Mouse (Mus musculus): ENCODE results near the gene C1s1.
"Not testable (repeated sequence)": the region's sequence is repeated elsewhere in the genome, so short reads cannot be mapped to it uniquely, and the experiment has no call there.

Gene C1s1

DNA sequence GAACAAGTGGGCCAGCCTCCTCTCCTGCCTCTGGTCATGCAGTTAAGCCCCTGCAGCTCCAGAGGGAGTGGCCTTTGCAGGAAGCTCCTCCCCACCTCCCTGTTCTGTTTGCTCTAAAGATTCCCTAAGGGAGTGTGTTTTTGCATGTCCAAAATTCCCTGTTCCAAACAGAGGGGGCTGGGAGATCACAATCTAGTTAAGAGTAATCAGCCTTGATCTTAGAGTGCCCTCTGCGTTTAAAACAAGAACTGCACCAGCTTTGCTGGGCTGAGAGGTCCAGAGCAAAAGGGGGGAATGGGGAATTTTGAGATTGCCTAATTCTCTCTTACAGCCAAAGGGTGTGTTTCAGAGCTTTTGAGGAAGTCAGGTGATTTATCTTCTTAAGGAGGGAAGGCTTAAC, at the start of gene C1s1:
Gene C1s1, minus strand, starts transcription at position 76 of the 400 bp plus-strand sequence.
- in situ Hi-C loops (cut with MboI; ENCODE audit: unreplicated experiment in 2 of 2), result not testable (repeated sequence)

GRCm38 (mm10) chr6:124588771-124589170, 46.6 kb upstream of the C1s1 start:
- in situ Hi-C loops (cut with MboI; ENCODE audit: unreplicated experiment in 2 of 2), result no loop called here

DNA sequence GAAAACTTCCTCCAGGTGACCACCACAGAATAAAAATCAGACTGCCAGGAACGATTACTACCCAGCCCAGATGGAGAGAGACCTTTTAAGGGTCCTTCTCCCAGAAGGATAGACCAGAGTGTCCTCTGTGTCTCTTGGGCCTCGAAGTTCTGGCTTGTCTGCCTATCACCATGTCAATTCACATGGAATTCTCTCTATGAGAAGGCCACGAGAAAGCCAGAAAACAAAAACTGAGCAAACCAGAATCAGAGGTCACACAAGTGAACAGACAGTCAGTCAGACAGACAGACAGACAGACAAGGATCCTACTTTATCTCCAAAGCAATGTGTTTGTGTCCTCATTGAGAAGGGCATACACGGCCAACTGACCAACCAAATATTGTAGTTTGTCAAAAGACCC, 44.1 kb upstream of the C1s1 start:
- in situ Hi-C loops (cut with MboI; ENCODE audit: unreplicated experiment in 2 of 2), result no loop called here

GRCm38 (mm10) chr6:124585761-124586160, 43.6 kb upstream of the C1s1 start:
- in situ Hi-C loops (cut with MboI; ENCODE audit: unreplicated experiment in 2 of 2), result no loop called here

DNA sequence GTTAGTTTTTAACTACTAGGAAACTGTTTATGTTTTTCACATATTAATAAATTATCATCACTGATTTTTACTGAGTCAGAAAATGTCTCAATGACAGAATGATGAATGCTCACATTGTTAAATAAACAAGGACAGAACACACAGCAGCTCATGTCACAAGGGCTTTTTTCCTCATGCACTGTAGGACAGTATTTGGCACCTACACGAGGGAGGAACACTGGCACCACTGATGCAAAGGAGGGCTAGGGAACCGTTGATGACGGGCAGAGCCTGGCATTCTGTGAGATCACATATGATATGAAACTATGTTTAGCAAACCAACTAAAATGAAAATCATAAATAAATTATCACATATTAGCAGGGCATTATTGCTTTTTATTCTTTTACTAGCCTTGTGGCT, 42.8 kb upstream of the C1s1 start:
- in situ Hi-C loops (cut with MboI; ENCODE audit: unreplicated experiment in 2 of 2), result no loop called here

DNA sequence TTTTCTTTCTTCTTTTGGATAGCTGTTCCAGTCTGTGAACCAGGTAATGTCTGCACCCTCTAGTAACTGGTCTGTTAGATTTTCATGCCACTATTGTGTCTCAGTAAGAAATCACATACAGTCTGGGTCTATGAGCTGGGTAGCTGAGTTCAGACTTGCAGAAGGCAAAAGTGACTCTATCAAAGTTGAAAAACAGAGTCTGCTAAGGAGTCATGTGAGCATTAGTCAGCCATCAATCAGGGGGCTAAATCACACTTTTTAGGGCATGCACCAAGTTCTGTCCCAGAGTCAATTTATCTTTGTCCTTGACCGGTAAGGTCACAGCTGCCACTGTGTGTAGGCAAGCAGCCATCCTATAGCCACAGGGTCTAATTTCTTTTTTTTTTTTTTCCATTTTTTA, 40.1 kb upstream of the C1s1 start:
- in situ Hi-C loops (cut with MboI; ENCODE audit: unreplicated experiment in 2 of 2), result no loop called here

- in situ Hi-C loops (cut with MboI; ENCODE audit: unreplicated experiment in 2 of 2), result not testable (repeated sequence)
Measured at GRCm38 (mm10) chr6:124580155-124580554, 38.0 kb upstream of the C1s1 start.

DNA sequence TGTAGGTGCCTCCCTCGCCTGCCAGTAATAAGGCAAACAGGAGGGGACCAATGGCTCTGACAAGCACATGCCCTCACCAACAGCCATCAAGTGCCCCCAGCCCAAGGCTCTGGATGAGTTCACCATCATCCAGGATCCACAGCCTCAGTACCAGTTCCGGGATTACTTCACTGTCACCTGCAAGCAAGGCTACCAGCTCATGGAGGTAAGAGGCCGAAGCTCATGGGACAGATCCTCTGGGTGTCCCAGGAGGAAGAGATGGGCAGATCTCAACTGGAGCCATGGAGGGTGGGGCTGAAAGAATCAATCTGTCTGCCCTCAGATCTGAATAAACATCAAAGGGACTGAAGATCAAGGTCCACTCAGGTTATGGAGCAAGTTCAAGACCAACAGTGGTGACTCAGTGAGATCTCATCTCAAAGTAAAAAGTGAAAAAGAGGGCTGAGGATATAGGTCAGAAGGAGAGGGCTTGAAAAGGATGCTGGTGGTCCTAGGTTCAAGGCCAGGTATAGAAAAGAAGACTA, 33.1 kb upstream of the C1s1 start:
- in situ Hi-C loops (cut with MboI; ENCODE audit: unreplicated experiment in 2 of 2), result not testable (repeated sequence)

DNA sequence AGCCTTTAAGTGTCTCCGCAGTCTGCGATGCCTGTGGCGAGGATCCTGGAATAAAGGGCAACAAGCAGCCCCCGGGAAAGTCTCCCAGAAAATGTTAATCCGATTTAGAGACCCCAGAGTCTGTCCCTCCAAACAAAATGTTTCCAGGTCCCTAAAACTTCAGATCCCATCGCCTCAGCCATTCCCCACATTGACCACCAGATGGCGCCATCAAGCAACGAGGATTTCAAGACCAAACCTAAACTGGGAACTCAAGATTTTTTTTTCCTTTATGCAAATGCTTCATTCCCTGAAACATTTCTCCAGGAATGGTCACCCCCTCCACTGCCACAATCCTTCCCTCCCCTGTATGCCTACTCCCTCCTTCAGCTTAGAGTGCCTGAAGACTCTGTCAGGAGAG, 27.9 kb upstream of the C1s1 start, which contains the start of gene C1rb:
Gene C1rb, plus strand, starts transcription at position 269 of the 400 bp plus-strand sequence.
- in situ Hi-C loops (cut with MboI; ENCODE audit: unreplicated experiment in 2 of 2), result loop anchor here in 1 of 2 experiments (5.0 kb wide), 1 partner anchor 192 kb away; no protein-coding TSS in a partner anchor

DNA sequence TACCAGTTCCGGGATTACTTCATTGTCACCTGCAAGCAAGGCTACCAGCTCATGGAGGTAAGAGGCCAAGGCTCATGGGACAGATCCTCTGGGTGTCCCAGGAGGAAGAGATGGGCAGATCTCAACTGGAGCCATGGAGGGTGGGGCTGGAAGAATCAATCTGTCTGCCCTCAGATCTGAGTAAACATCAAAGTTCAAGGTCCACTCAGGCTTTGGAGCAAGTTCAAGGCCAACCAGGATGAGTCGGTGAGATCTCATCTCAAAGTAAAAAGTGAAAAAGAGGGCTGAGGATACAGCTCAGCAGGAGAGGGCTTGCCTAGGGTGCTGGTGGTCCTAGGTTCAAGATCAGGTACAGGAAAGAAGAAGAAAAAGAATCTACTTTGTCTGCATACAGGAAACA, 19.5 kb upstream of the C1s1 start:
- in situ Hi-C loops (cut with MboI; ENCODE audit: unreplicated experiment in 2 of 2), result not testable (repeated sequence)

- in situ Hi-C loops (cut with MboI; ENCODE audit: unreplicated experiment in 2 of 2), result not testable (repeated sequence)
Measured at GRCm38 (mm10) chr6:124561156-124561555, 19.0 kb upstream of the C1s1 start.

DNA sequence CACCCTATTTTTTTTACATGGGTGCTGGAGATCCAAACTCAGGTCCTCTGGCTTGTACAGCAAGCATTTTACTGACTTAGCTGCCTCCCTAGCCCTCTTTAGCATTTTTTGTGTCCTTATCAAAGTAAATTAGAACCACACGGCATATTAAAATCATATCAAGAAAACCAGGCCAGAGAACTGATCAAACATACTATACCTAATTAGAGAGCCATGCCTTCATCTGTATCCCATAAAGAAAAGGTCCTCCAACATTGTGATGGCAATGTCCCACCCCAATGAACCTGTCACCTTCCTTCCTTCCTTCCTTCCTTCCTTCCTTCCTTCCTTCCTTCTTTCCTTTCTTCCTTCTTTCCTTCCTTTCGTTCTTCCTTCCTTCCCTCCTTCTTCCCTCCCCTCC, 13.8 kb upstream of the C1s1 start:
- in situ Hi-C loops (cut with MboI; ENCODE audit: unreplicated experiment in 2 of 2), result not testable (repeated sequence)

DNA sequence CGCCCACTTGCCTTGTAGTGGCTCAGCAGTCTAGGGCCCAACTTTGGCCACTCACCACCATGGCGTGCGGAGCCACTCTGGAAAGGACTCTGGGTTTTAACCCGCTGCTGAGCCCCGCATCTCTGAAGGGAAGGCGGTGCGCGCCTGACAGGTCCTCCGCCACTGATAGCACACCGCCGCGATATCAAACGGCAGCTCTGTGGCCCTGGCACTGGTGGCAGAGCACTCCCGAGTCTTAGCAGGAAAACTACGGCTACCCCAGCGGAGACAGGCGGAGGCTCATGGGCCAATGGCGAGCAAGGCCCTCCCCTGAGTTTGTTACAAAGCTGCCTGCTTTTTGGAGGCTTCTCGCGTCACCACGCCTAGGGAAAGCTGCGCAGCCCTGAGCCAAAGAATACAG, 10.6 kb upstream of the C1s1 start:
- in situ Hi-C loops (cut with MboI; ENCODE audit: unreplicated experiment in 2 of 2), result no loop called here

GRCm38 (mm10) chr6:124549023-124549550, 6.9 kb upstream of the C1s1 start:
- in situ Hi-C loops (cut with MboI; ENCODE audit: unreplicated experiment in 2 of 2), result no loop called here

DNA sequence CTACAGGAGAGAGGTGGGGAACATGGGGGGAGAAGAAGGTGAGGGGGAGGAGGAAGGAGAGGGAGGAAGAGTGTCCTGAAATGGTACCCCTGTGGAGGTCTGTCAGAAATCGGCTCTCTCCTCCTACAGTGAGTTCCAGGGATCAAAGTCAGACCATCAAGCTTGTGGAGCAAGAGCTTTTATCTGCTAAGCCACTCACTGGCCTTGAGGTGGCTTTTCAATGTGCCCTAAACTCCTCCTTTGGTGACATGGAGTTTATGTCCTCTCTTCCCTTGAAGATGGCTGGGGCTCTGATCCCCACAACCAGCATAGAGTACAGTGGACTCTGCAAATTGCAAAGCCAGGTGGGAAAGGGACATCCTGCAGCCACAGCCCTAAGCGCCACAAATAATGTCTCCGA, 5.8 kb upstream of the C1s1 start:
- in situ Hi-C loops (cut with MboI; ENCODE audit: unreplicated experiment in 2 of 2), result not testable (repeated sequence)

DNA sequence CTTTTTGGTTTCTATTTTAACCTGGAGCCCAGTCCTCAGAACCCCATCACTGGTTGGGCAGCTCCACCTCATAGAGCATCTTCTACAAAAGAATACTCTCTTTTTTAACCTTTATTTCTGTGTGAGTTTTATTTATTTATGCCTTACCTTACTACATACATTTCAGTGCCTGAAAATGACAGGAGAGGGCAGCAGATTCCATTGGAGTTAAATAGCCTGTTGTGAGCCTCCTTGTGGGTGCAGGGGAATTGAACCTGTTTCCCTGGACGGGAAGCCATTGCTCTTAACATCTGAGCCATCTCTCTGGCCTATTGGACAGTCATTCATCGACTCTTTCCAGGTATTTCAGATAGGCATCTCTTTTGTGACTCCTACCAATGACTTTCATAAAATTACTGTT, 3.3 kb upstream of the C1s1 start:
- in situ Hi-C loops (cut with MboI; ENCODE audit: unreplicated experiment in 2 of 2), result no loop called here

DNA sequence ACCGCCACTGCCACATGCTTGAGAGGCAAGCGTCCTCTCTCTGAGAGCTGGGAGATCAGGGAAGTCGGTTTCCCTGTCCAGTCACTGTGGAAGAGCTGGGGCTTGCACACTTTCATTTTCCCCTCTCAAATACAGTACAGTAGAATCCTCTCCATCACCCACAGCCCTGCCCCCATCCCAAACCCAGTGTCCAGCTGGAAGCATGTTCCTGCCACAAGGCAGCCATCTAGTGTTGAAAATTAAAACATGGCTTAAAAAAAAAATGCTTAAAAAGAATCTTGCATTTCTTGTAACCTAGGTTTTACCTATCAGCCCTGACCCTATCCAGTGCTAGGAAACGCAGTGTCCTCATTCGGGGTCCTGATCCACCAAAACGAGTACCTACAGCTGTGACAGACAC, 2.3 kb upstream of the C1s1 start:
- in situ Hi-C loops (cut with MboI; ENCODE audit: unreplicated experiment in 2 of 2), result no loop called here

DNA sequence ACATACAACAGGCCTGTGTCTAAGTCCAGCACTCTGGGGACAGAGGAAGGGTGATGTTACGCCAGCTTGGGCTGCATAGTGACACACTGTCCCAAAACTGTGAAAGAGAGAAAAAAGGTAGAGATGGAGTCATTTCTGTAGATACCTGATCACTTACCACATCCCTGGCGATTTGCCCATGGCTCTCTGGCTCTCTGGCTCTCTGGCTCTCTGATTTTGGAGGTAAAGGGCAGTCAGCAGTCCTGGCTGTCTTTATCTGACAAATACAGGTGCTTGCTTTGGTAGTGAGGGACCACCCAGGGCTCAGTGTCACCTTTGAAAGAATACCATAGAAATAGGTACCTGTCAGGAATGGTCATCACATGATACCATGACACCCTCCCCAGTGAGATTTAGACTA, 983 bp downstream of the C1s1 start:
- in situ Hi-C loops (cut with MboI; ENCODE audit: unreplicated experiment in 2 of 2), result not testable (repeated sequence)

DNA sequence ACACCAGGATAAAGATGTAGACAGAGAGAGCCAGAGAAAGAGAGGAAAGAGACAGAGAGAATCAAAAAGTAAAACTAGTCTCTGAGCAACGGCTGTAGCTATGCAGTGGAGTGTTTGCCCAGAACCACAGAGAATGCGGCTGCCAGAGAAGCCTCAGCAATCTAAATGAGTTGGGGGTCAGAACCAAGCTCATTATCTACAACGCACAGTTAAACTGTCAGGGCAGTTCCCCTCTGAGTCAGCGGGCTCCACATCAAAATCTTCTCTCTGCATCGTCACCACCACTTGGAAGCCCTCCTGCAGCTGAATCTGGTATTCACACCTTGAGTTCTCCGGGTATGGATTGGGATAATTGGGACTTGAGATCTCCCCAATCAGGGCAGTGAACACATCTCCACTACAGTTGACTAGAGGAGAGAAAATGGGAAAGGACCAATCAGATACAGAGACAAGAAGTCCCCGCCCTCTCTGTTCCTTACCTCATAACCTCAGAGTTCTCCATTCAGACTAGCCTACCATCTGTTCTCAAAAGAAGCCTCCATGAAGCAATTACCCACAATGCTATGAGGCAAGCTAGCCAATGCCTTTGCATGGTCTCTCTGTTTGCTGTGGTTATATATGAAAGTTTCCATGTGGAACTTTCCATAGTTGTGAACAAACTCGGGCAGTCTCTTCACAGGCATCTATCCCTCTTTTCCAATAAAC, 5.9 kb downstream of the C1s1 start:
- in situ Hi-C loops (cut with MboI; ENCODE audit: unreplicated experiment in 2 of 2), result not testable (repeated sequence)

DNA sequence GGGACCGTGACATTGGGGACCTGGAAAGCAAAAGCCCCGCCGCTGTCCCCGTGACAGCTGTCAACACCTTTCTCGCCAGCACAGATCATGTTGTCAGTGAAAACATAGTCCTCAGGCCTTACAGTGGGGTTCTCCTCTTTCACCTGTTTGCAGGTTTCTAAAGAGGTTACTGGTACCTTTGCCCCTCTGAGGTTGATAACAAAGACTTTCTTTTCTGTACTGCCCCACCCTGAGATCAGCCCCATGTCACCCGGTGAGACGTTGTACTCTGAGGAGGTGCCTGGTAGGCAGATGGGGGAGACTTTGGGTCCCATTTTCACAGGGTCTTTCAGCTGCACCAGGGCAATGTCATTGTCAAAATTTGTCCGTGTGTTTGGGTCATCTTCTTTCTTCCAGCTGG, 11.1 kb downstream of the C1s1 start:
- in situ Hi-C loops (cut with MboI; ENCODE audit: unreplicated experiment in 2 of 2), result no loop called here

DNA sequence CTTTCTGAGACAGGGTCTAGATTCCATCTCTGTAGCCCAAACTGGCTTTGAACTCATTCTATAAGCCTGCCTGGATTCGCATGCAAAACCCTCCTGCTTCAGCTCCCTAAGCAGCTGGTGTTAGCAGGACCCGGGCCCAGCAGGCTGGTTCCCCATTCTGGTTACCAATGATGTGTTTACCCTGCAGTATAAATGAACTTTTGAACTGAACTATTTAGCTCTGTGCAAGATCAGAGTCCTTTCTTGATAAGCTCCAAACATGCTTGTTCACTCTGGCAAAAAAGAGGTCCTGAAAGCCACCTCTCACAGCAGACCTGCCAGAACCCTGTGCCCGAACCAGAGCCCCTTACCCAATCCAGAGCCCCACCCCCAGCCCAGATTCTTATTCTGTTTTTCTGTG, 14.3 kb downstream of the C1s1 start:
- in situ Hi-C loops (cut with MboI; ENCODE audit: unreplicated experiment in 2 of 2), result no loop called here

GRCm38 (mm10) chr6:124522082-124522481, 20.1 kb downstream of the C1s1 start:
- in situ Hi-C loops (cut with MboI; ENCODE audit: unreplicated experiment in 2 of 2), result not testable (repeated sequence)

Measured in v-Abl transformed pro-B cells (cell line).